Mouse (Mus musculus) adrenal gland (tissue): Measurements from ENCODE around the gene Stim1.
"Not testable (repeated sequence)": the region's sequence is repeated elsewhere in the genome, so short reads cannot be mapped to it uniquely, and the experiment has no call there.

Source experiments
- intact Hi-C: fragments of 180-260 bp; cut with DNase I; formaldehyde crosslinking; loops from one replicate; pipeline ENCODE4 v1.15.1; 2025

Gene Stim1

GRCm38 (mm10) chr7:102248691-102249404, 18.8 kb upstream of the Stim1 start:
- intact Hi-C loops, result no loop called here

DNA sequence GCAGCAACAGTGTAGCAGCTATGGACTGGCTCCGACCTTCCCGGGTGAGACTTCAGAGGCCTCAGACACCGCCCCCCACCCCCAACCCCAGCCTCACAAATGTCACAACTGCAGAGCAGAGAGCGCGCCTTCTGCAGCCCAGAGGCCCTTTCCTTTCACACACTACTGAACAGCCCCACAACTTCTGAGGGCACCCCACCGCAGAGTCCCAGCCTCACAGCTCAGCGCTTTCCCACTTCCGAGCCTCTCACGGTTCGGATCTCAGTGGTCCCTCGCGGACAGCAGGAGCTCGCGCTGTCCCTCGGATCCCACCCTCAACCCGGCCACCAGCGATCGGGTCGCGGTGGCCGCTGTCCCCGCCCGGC, 18.1 kb upstream of the Stim1 start:
- intact Hi-C loops, result no loop called here

DNA sequence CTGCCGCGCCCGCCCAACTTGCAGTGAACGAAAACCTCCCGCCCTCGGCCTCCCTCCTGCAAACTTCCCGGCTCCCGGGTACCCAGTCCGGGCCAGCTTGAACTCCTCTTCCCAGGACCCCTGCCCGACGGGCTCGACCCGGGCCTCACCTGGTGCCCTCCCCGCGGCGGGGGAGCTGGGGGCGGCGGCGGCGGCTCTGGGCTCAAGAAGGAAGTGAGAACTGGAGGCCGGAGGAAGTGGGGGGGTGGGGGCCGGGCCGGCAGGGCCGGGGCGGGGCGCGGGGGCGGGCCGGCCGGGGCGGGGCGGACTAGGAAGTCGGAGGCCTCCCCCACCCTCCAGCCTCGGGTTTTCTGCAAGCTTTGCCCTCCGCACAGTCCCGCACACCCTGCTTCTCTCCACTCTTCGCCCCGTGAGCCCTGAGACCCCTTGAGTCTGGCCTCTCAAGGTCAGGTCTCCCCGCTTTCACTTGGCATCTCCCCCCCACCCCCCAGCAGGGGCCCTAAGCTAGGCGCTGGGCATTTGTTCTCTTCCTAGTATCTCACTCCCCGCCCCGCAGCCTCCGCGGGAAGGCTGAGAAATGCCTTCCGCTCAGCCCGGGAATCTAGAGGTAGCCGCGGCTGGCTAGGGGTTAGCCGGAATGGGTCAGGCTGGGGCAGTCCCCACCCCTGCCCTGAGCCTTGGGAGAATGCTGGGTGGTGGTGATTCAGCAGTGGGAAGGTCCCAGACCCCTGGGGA, 17.5 kb upstream of the Stim1 start:
- intact Hi-C loops, result loop anchor here (5.0 kb wide), 2 partner anchors 48 to 598 kb away; no protein-coding TSS in a partner anchor

DNA sequence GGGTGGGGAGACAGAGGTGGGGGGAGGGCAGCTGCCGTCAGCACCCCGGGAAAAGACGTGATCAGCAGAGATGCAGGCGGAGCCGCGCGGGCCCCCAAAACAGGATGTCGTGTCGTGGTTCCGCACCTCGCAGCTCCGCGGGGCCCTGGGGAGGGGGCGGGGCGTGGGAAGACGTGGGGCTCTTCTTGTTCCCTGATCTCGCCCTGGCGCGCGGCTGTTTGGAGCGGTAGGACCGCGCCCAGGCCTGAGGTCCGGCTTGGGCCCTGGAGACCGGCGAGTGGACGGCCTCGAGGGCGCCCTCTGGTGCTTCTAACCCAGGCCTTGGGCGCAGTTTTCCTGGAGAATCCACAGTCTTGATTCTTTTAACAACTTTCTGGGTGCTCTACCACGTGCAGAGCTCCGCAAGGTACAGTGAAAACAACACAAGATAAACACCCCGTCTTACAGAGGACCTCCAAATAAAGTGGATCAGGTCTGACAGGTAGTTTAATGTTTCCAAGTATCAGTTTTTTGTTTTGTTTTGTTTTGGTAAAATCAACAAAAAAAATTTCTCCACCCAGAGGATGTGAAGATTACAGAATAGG, 16.9 kb upstream of the Stim1 start:
- intact Hi-C loops, result loop anchor here (5.0 kb wide), 2 partner anchors 48 to 598 kb away; no protein-coding TSS in a partner anchor

- intact Hi-C loops, result loop anchor here (5.0 kb wide), 2 partner anchors 51 to 601 kb away; no protein-coding TSS in a partner anchor
Observed at GRCm38 (mm10) chr7:102253631-102254030, 14.0 kb upstream of the Stim1 start.

DNA sequence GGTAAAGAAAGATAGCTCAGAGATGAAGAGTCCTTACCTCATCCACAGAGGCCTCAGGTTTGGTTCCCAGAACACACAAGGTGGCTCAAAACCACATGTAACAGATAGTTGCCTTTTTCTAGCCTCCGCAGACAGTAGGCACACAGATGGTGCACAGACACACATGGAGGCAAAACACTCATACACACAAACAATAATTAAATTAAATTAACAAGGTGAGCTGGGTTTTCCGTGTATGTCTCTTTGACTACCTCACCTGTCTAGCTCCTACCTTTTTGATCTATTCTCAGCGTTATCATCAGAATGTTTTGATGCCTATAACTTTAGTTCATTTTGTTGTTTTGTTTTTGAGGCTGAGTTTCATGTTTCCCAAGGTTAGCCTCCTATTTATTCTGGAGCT, 11.7 kb upstream of the Stim1 start, which contains the start of gene Rhog:
Gene Rhog, minus strand, starts transcription at position 101 of the 400 bp plus-strand sequence.
- intact Hi-C loops, result no loop called here

- intact Hi-C loops, result no loop called here
Observed at GRCm38 (mm10) chr7:102256636-102257035, 11.0 kb upstream of the Stim1 start.

DNA sequence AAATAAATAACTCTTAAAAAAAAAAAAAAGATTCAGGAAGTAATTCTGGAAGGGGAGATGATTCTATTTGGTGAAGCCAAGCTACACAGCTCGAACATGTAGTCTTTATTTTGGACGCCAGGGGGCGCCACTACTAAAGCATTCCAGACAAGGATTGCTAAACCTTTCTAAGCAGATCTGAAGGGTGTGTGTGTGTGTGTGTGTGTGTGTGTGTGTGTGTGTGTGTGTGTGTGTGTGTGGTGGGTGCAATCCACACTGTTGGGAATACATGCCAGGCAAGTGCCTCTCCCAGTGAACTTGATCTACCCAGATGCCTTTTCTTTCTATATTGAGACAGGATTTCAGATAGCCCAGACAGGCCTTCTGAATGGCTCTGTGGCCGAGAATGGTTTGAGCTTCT, 9.4 kb upstream of the Stim1 start:
- intact Hi-C loops, result no loop called here

- intact Hi-C loops, result no loop called here
Observed at GRCm38 (mm10) chr7:102258753-102259152, 8.9 kb upstream of the Stim1 start.

GRCm38 (mm10) chr7:102259716-102260479, 7.7 kb upstream of the Stim1 start:
- intact Hi-C loops, result no loop called here

DNA sequence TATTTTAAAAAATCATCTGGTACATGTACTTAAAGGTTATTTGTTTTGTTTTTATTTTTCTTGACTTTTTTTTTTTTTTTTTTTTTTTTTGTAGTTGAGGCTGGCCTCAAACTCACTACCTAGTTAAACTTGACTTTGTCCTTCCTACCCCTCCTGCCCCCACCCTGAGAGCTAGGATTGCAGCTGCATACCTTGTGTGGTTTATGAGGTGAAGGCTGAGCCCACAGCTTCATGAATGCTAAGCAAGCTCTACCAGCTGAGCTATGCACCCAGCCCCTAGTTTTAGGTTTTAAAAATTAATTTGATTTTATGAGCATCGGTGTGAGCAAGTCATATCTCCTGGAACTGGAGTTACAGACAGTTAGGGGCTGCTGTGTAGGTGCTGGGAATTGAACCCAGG, 7.1 kb upstream of the Stim1 start:
- intact Hi-C loops, result no loop called here

DNA sequence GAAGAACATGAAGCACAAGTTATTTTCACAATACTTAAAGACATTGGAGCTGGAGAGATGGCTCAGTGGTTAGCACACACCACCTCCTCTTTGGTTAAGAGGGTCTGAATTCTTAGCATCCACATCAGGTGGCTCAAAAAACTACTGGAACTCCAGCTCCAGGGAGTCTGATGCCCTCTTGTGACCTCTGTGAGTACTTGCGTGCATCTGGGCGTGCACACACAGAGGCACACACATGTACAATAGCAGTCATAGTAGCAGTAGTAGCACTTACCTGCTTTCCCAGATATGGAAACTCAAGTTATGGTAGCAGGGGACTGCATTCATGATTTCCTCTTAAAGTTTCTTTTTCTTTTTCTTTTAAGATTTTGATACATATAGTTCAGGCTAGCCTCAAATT, 4.6 kb upstream of the Stim1 start:
- intact Hi-C loops, result no loop called here

GRCm38 (mm10) chr7:102266021-102266400, 1.6 kb upstream of the Stim1 start:
- intact Hi-C loops, result not testable (repeated sequence)

DNA sequence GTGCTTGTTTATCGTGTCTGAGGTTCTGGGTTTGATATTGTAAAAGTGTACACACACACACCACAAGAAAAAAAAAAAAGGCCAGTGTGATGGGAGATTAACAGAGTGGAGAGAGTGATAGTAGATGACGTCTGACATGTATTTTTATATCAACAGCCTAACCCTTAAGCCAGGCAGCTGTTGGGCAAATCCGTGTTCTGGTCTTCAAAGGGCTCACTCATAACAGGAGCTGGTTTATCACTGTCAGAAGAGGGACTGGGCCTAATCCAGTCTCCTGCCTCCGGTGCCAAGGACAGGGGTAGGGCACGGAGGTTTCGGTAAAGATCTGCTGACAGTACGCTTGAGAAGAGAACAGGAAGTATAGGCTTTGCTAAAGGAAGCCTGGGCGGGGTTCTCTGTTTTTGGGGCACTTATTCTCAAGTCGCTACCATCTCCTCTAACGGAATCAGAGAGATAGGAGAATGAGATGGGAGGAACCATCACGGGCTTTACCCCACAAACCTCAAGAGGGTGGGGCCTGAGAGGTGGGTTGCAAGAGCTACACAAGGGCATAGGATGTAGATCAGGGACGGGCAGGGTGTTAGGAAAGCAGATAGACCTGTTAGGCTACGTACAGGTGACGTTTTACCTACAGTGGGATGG, 1.1 kb upstream of the Stim1 start:
- intact Hi-C loops, result loop anchor here (1.0 kb wide), 1 partner anchor 151 kb away; no protein-coding TSS in a partner anchor

GRCm38 (mm10) chr7:102267113-102267579, 460 bp upstream of the Stim1 start:
- intact Hi-C loops, result loop anchor here (1.0 kb wide), 1 partner anchor 150 kb away; no protein-coding TSS in a partner anchor

GRCm38 (mm10) chr7:102268395-102268748, 766 bp downstream of the Stim1 start:
- intact Hi-C loops, result no loop called here

DNA sequence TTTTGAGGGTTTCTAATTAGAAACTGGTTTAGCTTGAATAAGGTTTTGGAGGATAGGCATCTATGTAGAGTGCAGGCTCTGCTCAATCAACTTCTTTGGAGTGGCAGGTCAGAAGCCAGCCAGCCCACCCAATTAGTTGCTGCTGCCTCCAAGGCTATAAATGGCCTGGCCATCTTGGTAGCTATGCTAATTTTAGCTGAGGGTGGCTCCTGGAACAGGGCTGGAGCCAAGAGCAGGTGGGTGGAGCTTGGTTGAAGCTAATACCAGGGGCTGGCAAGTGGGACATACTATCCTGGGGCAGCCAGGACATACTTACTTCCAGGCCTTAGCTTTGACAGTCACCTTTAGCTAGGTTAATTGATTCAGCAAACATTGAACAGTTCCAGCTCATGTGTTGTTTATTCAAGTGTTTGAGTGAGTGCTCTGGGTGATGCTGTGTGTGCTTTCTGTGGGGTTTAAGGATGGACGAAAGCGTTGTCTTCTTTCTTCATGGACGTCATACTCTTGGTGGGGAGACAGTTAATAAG, 4.9 kb downstream of the Stim1 start:
- intact Hi-C loops, result no loop called here

GRCm38 (mm10) chr7:102281403-102281802, 13.8 kb downstream of the Stim1 start:
- intact Hi-C loops, result no loop called here

DNA sequence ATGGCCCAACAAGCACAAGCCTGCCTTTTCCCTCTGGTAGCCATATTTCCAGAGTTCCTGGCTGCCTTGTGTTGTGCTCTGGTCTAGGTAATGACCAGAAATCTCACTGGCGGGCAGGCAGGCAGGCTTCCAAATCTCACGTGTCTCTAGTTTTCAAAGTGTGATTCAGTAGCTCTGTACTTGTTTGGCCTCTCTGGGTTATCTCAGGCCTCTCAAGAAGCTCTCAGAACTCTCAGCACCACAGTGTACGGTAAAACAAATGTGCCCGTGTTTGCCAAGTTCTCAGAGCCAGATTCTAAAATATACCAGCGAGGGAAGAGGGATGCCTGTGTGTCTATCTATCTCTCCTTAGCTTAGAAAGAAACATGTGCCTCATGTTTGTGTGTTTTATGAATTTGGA, 14.7 kb downstream of the Stim1 start:
- intact Hi-C loops, result no loop called here

DNA sequence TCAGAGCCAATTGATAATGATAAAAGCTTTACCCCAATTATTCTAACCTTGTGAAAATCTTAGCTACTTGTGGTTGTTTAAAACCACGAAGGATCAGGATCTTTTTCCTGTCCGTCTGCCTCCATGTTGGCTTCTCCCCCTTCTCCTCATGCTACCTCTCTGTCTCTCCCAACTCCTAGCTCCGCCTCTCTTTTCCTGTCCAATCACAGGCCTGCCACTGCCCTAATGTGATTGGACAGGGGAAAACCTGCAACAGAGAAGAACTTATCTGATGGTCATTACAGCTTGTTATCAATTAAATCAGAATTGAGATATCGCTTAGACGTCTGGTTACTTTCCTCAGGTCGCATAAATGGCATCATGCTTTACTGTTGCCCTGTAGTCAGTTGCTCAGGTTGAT, 21.9 kb downstream of the Stim1 start:
- intact Hi-C loops, result no loop called here

- intact Hi-C loops, result no loop called here
Observed at GRCm38 (mm10) chr7:102292228-102292627, 24.6 kb downstream of the Stim1 start.
